Mouse (Mus musculus) adrenal gland (tissue): ENCODE data around the gene Olfr986.
"Not testable (repeated sequence)": the region's sequence is repeated elsewhere in the genome, so short reads cannot be mapped to it uniquely, and the experiment has no call there.

Experiments used
- intact Hi-C: fragments of 180-260 bp; cut with DNase I; formaldehyde crosslinking; loops from one replicate; pipeline ENCODE4 v1.15.1; 2025
- long read RNA-seq, 2 experiments: library from polyadenylated mRNA; unstranded; transcript quantifications; one replicate each; pipeline ENCODE4 v2.0.0; 2020; ENCODE audit warnings: borderline replicate concordance in 1 of 2; ENCODE audit not compliant: insufficient replicate concordance in 1 of 2

Gene Olfr986
- long read RNA-seq, experiment 1, partial matches to known transcripts, result 0 of 1 reads
- long read RNA-seq, experiment 1, other reads (novel, unspliced or antisense), result 1 of 1 reads
- long read RNA-seq, experiment 2, result 0 reads

GRCm38 (mm10) chr9:40180620-40181019 is at the start of gene Olfr986:
Gene Olfr986, plus strand, starts transcription at chr9:40180920.
- intact Hi-C loops, result no loop called here

- intact Hi-C loops, result no loop called here
These were observed 43.6 kb upstream of the Olfr986 start for GRCm38 (mm10) chr9:40136987-40137688.

- intact Hi-C loops, result no loop called here
These were observed 41.2 kb upstream of the Olfr986 start for GRCm38 (mm10) chr9:40139484-40139883.

GRCm38 (mm10) chr9:40141544-40141943 is 39.2 kb upstream of the Olfr986 start:
- intact Hi-C loops, result no loop called here

DNA sequence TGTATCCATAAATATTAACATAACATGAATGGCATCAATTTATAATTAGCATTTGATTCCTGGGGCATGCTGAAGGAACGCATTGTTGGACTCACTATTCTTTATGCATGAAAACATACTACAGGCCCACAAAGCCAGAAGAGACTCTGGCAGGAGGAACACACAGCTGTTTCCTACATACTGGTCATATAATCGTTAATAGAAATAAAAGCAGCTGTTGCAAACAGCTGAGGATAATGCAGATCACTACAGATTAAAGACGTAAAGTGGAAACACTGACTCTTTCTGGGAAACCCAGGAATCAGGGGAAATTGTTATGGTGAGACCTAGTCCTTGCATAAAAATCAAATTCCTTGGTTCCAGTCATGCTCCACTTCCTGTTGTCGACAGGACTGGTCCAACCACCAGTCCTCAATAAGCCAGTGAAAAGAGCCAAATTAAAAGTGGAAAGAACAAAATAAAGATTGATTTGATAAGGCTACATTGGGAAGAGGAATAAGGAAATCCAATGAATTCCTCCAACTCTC is 25.5 kb upstream of the Olfr986 start:
- intact Hi-C loops, result no loop called here

DNA sequence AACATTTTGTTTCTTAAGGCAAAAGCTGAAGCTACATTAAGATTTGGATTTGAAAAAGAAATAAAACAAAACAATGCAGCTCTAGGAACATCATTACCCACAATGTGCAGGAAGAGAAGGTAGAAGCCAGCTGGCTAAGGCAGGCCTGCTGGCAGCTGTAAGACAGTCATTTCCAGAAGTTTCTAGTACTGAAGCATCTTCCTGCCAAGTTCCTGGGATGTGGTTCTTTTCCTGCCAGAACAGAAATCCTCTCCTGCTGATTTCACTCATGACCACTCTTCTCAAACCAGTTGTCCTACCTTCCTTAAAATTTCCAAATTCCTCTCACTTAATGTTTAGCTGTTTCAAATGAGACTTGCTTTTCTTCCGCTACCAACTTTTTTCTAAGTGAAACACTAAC is 14.3 kb upstream of the Olfr986 start:
- intact Hi-C loops, result no loop called here

DNA sequence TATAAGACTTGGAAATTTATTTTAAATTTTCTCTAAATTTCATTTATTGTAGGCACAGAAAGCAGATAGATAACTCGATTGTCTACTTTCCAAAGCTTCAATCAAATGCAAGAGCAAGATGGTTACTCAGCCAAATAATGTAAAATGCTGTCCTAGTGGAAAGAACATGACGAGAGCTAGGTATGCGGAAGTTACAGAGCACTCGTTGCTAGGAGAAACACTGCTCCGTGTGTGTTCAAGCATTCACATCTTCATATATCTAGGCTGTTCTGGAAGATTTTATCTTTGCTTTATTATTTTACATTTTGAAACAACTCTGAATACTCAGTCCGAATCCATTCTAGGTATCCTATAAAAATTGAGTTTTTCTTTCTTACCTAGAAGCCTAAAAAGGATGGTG is 3.7 kb upstream of the Olfr986 start:
- intact Hi-C loops, result no loop called here

DNA sequence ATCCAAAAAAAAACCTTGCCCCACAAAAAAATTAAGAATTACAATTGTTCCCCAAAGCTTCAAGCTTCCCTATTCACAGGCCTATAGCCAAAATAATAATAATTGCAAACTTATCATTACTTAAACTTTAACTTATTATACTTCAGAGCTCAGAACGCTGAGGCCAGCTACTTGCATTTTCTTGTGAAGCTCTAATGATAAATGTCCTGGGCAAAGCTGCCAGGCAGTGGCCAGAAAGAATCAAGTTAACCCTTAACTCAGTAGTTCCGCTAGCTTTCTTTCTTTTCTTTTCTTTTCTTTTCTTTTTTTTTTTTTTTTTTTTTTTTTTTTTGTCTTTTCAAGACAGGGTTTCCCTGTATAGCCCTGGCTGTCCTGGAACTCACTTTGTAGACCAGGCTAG is 4.4 kb downstream of the Olfr986 start:
- intact Hi-C loops, result not testable (repeated sequence)

- intact Hi-C loops, result no loop called here
These were observed 10.6 kb downstream of the Olfr986 start for GRCm38 (mm10) chr9:40191086-40191876.

GRCm38 (mm10) chr9:40192098-40193038 is 11.6 kb downstream of the Olfr986 start, which contains the start of gene Zfp202:
Gene Zfp202, plus strand, starts transcription at chr9:40192316.
- intact Hi-C loops, result no loop called here

GRCm38 (mm10) chr9:40195981-40196380 is 15.3 kb downstream of the Olfr986 start:
- intact Hi-C loops, result no loop called here

- intact Hi-C loops, result no loop called here
These were observed 25.8 kb downstream of the Olfr986 start for GRCm38 (mm10) chr9:40206546-40206950.

DNA sequence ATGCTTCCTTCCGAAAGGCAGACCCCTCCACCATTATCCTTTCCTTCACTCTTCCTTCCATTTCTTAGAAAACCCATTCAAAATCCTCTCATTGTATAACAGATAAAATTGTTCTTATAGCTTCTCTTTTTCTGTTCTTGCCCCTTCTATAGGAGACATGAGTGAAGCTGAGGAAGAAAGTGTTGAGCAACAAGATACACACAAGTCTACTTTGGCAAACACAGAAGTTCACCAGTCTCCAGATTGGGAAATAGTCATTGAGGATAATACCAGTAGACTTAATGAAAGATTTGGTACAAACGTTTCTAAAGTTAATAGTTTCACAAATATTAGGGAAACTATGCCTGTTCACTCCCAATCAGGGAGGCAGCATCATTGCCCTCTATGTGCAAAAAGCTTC is 30.0 kb downstream of the Olfr986 start:
- intact Hi-C loops, result no loop called here

DNA sequence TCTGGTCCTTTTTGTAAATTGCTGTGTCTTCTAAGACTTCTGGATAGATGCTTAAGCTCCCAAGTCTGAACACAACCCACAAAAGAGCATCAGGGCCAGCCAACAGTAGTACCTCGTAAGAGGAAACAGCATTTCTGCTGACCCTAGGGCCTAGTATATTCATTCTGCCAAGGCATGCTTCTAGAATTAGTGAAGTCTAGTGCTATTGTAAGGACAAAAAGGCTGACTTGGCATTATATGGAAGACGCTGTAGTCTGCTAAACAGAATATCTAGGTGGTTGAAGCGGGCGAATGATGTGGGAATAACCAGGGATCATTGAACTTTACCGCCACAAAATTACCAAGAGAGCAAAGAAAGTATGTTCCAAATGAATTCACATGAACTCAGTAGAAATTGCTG is 33.3 kb downstream of the Olfr986 start:
- intact Hi-C loops, result no loop called here

DNA sequence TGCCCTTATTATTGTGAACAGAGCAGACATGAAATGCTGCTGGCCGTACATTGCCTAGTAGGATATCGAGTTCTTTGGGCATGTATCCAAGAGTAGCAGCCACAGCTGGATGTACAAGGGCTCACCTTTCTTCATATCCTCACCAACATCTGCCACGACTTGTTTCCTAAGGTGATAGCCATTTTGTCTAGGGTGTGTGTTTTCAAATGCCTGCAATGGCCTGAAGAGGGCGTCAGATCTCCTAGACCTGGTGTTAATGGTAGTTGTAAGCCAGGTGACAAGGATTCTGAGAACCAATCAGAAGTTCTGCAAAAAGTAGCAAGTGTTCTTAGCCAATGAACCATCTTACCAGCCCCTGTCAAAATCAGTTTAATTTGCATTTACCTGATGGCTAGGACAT is 35.9 kb downstream of the Olfr986 start:
- intact Hi-C loops, result no loop called here

GRCm38 (mm10) chr9:40224289-40224688 is 43.6 kb downstream of the Olfr986 start:
- intact Hi-C loops, result no loop called here

DNA sequence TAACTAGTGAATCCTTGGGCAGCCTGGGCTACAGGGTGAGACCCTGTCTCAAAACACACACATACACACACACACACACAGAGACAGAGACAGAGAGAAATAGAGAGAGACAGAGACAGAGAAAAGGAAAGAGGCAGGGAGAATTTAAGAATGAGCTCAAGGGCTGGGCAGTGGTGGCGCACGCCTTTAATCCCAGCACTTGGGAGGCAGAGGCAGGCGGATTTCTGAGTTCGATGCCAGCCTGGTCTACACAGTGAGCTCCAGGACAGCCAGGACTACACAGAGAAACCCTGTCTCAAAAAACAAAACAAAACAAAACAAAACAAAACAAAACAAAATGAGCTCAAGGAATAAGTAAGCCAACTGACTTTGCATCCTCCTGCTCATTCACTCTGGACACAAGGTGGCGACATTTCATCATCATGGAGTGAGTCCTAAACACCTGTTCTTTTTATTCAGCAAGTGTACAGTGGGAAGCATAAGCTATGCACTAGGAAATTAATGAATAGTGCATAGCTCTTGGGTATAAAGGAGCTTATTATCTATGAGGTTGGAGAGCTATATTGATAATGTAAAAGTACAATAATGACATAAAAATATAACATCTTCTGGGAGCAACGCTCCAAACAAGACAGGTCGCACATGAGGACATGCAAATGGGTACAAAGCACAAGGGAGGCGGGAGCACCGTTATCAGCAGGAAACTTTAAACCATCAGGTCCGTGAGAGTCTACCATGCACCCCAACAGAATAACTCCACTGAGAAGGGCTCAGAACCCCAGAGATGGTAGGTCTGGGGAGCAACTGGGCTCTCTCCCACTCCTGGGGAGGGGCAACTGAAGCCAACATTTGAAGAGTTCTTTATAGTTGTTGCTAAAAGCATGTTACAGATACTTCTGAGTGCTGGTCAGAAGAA is 47.4 kb downstream of the Olfr986 start:
- intact Hi-C loops, result loop anchor here (1.0 kb wide), 1 partner anchor 102 kb away; no protein-coding TSS in a partner anchor

GRCm38 (mm10) chr9:40228804-40229331 is 48.1 kb downstream of the Olfr986 start:
- intact Hi-C loops, result loop anchor here (1.0 kb wide), 1 partner anchor 101 kb away; no protein-coding TSS in a partner anchor

DNA sequence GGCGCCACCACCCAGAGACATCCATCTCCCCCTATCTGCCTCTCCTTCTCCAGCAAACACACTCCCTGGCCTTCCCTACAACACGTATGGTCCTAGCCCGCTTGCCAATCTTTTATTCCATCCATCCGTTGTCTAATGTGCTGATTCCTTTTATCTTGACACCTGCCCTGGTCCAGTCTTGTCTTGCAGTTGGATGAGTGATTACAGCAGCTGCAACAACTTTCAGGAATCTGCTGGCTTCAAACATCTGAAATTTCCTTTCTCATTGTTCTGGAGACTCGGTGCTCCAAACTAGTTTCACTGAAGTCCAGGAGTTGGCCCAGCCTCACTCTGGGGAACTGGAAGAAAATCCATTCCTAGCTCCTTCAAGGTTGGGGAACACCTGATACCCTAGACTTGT is 48.8 kb downstream of the Olfr986 start:
- intact Hi-C loops, result no loop called here
